Mouse (Mus musculus) left cerebral cortex, postnatal 4 days (tissue): ENCODE measurements around the gene Fkbp5. TPM values are rescaled to one million over a fixed set of nuclear protein-coding genes. Genes with fewer than 3 reads are reported as not detected.
"Not testable (repeated sequence)": the region's sequence is repeated elsewhere in the genome, so short reads cannot be mapped to it uniquely, and the experiment has no call there.

Source experiments
- DNase-seq: peaks from one replicate; pipeline ENCODE4 v3.0.0-alpha.2; 2022
- intact Hi-C: fragments of 180-260 bp; cut with DNase I; formaldehyde crosslinking; loops from one replicate; pipeline ENCODE4 v1.15.1; 2025
- total RNA-seq, 2 experiments: library from RNA; stranded (reverse); gene quantifications; 2 replicates each; pipeline ENCODE4 v1.2.3; 2021

Gene Fkbp5
- total RNA-seq, 2 experiments from 2014 or later: 39.0 to 40.9 TPM

GRCm38 (mm10) chr17:28391568-28392432 lies 125.5 kb downstream of the Fkbp5 start:
- no peak for DNase-seq
- intact Hi-C loops: no loop called here

- intact Hi-C loops: loop anchor here (5.0 kb wide), 1 partner anchor 139 kb away; no protein-coding TSS in a partner anchor
- DNase-seq: no peak
These were observed 128.8 kb downstream of the Fkbp5 start for GRCm38 (mm10) chr17:28388534-28388933.

GRCm38 (mm10) chr17:28386150-28386905 lies 131.0 kb downstream of the Fkbp5 start:
- intact Hi-C loops: loop anchor here (5.0 kb wide), 1 partner anchor 141 kb away; no protein-coding TSS in a partner anchor

GRCm38 (mm10) chr17:28384298-28384697 lies 133.0 kb downstream of the Fkbp5 start:
- DNase-seq: peak; percentile 37

More at GRCm38 (mm10) chr17:28386150-28386905, 131.0 kb downstream of the Fkbp5 start:
- peak; percentile 86 for DNase-seq

GRCm38 (mm10) chr17:28380255-28380654 lies 137.1 kb downstream of the Fkbp5 start:
- intact Hi-C loops: no loop called here

More at GRCm38 (mm10) chr17:28384298-28384697, 133.0 kb downstream of the Fkbp5 start:
- intact Hi-C loops: no loop called here

GRCm38 (mm10) chr17:28375592-28376061 lies 141.7 kb downstream of the Fkbp5 start:
- no peak for DNase-seq
- intact Hi-C loops: no loop called here

More at GRCm38 (mm10) chr17:28380255-28380654, 137.1 kb downstream of the Fkbp5 start:
- DNase-seq: no peak

- no peak for DNase-seq
- intact Hi-C loops: no loop called here
These were observed 142.8 kb downstream of the Fkbp5 start for GRCm38 (mm10) chr17:28374494-28374893.

GRCm38 (mm10) chr17:28373821-28374220 lies 143.5 kb downstream of the Fkbp5 start:
- intact Hi-C loops: no loop called here
- peak; percentile 50 for DNase-seq

GRCm38 (mm10) chr17:28371941-28372340 lies 145.4 kb downstream of the Fkbp5 start:
- intact Hi-C loops: no loop called here
- no peak for DNase-seq

GRCm38 (mm10) chr17:28371286-28371685 lies 146.0 kb downstream of the Fkbp5 start:
- intact Hi-C loops: no loop called here
- no peak for DNase-seq

- no peak for DNase-seq
- intact Hi-C loops: no loop called here
These were observed 148.3 kb downstream of the Fkbp5 start for GRCm38 (mm10) chr17:28369056-28369455.

- intact Hi-C loops: no loop called here
- peak; percentile 80 for DNase-seq
These were observed 148.9 kb downstream of the Fkbp5 start for GRCm38 (mm10) chr17:28368449-28368848.

GRCm38 (mm10) chr17:28365122-28365521 lies 152.2 kb downstream of the Fkbp5 start, which contains the start of gene Tulp1:
Tulp1 (minus strand) TSS chr17:28365222.
- no peak for DNase-seq
- intact Hi-C loops: no loop called here

- intact Hi-C loops: no loop called here
- no peak for DNase-seq
These were observed 153.8 kb downstream of the Fkbp5 start for GRCm38 (mm10) chr17:28363507-28363906.

- no peak for DNase-seq
- intact Hi-C loops: no loop called here
These were observed 154.6 kb downstream of the Fkbp5 start for GRCm38 (mm10) chr17:28362653-28363292.

GRCm38 (mm10) chr17:28361921-28362652 lies 155.2 kb downstream of the Fkbp5 start:
- DNase-seq: no peak
- intact Hi-C loops: no loop called here

GRCm38 (mm10) chr17:28360531-28361277 lies 156.6 kb downstream of the Fkbp5 start:
- intact Hi-C loops: no loop called here
- no peak for DNase-seq

GRCm38 (mm10) chr17:28358576-28359261 lies 158.6 kb downstream of the Fkbp5 start:
- intact Hi-C loops, DNase-seq: not testable (repeated sequence)

GRCm38 (mm10) chr17:28355871-28356270 lies 161.5 kb downstream of the Fkbp5 start:
- no peak for DNase-seq
- intact Hi-C loops: no loop called here
